Mouse (Mus musculus) lung, postnatal 14 days (tissue): ENCODE results near the gene Tomm20.
A peak's percentile ranks its signal among the peaks of the same experiment; 100 is the strongest.
"Not testable (repeated sequence)": the region's sequence is repeated elsewhere in the genome, so short reads cannot be mapped to it uniquely, and the experiment has no call there.

Experiments
- DNase-seq: peaks from one replicate; pipeline ENCODE4 v3.0.0; 2021

Tomm20 gene

GRCm38 (mm10) chr8:126945730-126946163 lies at the start of gene Tomm20:
Gene Tomm20 (minus strand): TSS chr8:126945844.
- DNase-seq: peak; percentile 96

GRCm38 (mm10) chr8:126994506-126994905 lies 48.9 kb upstream of the Tomm20 start:
- no peak for DNase-seq

GRCm38 (mm10) chr8:126989363-126990153 lies 43.9 kb upstream of the Tomm20 start:
- DNase-seq: no peak

DNA sequence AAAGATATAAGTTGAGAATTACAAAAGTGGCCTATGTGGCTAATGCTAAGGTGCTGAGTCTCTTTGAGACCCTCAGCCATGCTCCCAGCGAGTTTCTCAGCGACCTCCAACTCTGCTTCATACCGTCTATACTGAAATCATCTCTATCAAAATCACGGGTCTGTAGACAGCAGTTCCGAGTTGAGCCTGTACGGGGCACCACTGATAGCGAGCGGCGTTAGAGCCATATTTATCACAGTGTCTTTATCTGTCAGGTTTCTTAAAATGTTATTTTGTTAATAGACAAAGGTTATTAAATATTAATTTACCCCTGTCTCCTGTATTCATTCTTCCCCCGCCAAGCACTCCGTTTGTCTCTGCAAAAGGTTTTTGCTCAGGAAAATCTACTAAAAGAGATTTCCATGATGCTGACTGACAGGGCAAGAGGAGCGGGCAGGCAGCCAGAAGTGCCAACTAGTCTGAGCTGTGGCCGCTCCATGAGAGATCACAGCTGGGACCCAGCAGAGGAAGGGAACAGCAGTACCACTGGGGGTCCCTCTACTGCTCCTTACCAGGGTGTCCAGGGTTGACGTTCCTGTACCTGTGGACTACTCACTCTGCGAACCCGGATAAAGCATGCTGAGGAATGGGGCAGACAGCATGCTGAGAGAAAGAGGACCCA lies 42.8 kb upstream of the Tomm20 start:
- no peak for DNase-seq

DNA sequence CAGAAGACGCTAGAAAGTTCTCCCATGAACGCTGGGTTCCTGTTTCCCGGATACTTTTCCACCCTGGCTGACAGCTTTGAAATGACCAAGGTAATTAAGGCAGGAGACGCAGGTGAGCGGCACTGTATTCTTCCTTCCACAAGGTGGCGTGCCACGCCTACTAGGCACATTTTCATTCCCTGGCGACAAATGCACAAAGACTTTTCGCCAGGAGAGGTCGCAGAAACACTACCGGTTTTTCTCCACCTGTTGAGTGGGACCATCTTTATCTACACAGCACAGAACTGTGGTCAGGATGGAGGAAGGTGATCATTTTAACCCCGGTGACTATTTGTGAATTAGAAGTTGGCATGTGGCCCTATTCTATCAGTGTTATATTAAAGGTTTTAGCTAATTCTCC lies 40.9 kb upstream of the Tomm20 start:
- peak; percentile 85 for DNase-seq

DNA sequence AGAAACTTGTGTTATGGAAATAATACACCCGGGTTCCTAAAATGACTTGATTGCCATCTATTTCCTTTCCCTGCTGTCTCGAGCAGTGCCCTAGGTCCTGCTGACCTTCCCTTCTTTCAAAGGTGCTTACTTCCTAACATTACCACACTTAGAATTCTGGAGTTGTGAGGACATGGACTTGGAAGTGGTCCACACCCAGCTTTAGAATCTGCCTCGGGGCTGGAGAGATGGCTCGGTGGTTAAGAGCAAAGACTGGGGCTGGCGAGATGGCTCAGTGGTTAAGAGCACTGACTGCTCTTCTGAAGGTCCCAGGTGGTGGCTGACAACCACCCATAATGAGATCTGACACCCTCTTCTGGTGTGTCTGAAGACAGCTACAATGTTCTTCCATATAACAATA lies 34.4 kb upstream of the Tomm20 start:
- no peak for DNase-seq

- DNase-seq: peak; percentile 32
These were observed 33.7 kb upstream of the Tomm20 start for GRCm38 (mm10) chr8:126979091-126979920.

DNA sequence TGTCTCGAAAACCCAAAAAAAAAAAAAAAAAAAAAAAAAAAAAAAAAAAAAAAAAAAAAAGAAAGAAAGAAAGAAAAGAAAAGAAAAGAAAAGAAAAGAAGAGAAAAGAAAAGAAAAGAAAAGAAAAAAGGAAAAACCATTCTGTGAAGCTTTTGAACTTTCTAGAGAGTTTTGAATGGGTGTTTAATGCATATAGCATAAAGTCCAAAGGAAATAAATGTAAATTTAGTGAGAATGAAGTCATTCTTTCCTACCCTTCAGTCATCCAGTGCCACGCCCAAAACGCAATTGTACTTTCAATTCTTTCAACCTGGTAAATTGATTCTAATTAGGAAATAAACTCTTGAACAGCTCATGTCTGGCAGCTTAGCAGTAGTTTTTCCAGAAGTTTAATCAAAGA lies 32.9 kb upstream of the Tomm20 start:
- not testable (repeated sequence) for DNase-seq

DNA sequence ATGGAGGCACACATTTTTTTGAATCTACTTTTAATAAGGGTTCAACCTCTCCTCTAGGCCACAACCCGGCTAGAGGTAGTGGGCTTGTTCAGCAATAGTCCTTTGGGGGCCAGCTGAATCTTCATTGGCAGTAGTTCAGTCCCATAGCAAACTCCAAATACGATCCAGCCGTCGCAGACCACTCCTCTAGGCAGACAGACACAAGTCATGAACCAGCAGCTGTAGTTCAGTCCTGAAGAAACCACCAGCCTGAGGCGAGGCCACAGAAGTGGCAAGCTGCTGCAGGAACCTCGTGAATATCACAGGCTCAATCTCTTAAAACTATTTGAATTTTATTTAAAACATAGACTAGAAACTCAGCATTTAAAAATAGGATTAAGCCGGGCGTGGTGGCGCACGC lies 32.4 kb upstream of the Tomm20 start:
- no peak for DNase-seq

DNA sequence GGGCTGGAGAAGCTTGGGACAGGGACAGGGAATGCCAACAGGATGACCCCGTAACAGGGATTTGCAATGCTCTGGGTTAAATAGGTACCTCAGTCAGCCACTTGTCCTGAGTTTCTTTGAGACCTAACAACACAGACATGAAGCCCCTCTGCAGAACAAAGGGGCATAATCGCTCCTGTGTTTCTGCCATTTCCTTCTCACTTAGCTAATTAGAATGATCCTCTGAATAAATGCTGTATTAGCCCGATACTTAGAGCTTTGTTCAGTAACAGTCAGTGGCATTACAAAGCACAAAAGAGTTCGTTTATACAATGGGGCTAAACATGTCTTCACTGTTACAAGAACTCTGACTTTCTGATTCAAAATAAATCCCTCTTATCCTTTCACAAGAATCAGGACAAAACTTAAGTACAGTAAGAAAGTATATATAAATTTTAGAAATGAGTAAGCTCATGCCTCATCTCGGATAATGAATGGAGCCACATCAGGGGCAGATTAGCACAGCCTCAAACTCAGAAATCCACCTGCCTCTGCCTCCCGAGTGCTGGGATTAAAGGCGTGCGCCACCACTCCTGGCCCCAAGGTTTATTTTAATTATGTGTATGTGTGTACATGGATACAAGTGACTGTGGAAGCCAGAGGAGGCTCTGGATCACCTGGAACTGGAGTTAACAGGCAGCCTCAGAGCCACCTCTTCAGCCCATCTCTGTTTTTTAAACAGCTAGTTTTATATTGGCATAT lies 31.1 kb upstream of the Tomm20 start:
- DNase-seq: no peak

- DNase-seq: peak; percentile 34
These were observed 30.1 kb upstream of the Tomm20 start for GRCm38 (mm10) chr8:126975706-126976105.

- no peak for DNase-seq
These were observed 28.9 kb upstream of the Tomm20 start for GRCm38 (mm10) chr8:126974511-126974910.

- DNase-seq: no peak
These were observed 28.1 kb upstream of the Tomm20 start for GRCm38 (mm10) chr8:126973686-126974265.

- DNase-seq: no peak
These were observed 27.0 kb upstream of the Tomm20 start for GRCm38 (mm10) chr8:126972649-126973048.

GRCm38 (mm10) chr8:126972102-126972501 lies 26.5 kb upstream of the Tomm20 start:
- no peak for DNase-seq

DNA sequence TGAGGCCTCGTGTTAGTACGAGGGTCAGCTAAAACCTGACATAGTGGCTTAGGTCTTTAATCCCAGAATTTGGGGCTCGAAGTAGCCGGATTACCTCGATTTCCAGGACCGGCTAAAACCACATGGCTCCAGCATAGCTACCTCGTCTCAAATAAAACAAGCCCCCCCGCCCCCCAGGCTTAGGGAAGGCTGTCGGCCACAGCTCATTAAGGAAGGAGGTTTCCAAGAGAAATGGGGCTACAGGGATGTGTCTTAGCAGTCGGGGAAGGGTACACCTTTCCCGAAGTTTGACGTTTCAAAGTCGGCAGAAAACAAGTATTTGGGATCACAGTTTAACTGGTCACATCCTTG lies 25.6 kb upstream of the Tomm20 start:
- no peak for DNase-seq

GRCm38 (mm10) chr8:126970579-126971313 lies 25.1 kb upstream of the Tomm20 start, which contains the start of gene Rbm34:
Gene Rbm34 (minus strand): TSS chr8:126971071.
- DNase-seq: peak; percentile 94

GRCm38 (mm10) chr8:126969546-126969945 lies 23.9 kb upstream of the Tomm20 start:
- no peak for DNase-seq

GRCm38 (mm10) chr8:126968107-126968506 lies 22.5 kb upstream of the Tomm20 start:
- no peak for DNase-seq

DNA sequence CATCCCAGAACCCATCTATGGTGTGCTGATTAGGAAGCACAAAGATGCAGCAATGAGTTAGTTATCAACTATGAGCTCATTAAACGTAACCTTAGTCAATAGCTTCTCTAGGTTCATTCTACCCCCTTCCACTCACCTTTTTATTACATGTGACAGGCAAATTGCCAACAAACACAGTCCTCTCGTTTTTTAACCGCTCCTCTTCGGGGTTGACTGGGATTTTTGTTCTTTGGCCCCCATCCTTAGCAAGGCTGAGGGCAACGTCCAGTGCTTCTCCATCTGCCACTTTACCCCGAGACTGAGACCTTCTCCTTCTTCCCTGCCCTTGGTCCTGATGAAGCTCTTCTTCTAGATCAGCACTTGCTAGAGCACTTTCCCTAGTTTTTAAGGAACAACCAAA lies 19.6 kb upstream of the Tomm20 start:
- no peak for DNase-seq

- DNase-seq: no peak
These were observed 17.2 kb upstream of the Tomm20 start for GRCm38 (mm10) chr8:126962871-126963270.

DNA sequence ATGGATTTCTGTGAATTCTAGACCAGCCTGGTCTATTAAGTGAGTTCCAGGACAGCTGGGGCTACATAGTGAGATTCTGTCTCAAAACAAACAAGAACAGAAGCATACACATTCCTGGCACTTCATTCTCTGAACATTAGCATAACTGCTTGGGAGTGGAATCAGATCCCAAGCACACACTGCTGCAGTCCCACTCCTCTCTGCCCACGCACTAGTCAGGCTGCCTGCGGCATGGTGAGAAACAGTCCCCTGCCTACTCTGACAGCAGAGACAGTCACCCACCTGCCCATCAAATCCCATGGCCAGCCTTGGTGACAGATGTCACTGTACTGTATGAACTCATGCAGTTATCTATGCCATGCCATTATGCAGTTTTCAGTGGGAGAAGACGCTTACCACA lies 15.9 kb upstream of the Tomm20 start:
- DNase-seq: no peak
